Mouse (Mus musculus) CH12.LX (cell line): Measurements from ENCODE around the gene Flna. TPM values are rescaled to one million over a fixed set of nuclear protein-coding genes. Genes with fewer than 3 reads are reported as not detected.

Source experiments
- DNase-seq: peaks from one replicate; pipeline ENCODE4 v3.0.0-alpha.2; 2013; ENCODE audit errors: extremely low read depth
- H3K27ac ChIP-seq: 2 replicates; pipeline ENCODE4 v1.5.1; 2012; ENCODE audit warnings: low read depth, mild to moderate bottlenecking, control low read depth, moderate library complexity; ENCODE audit not compliant: insufficient read depth
- H3K27me3 ChIP-seq: replicated peaks from 2 replicates; pipeline ENCODE3; 2012; ENCODE audit warnings: inconsistent platforms
- H3K36me3 ChIP-seq, 2 experiments: replicated peaks in 1 of 2; 2 replicates each; pipeline versions ENCODE3 to v1.6.1; 2012; ENCODE audit warnings: inconsistent platforms in 1 of 2, low read length in 1 of 2, mild to moderate bottlenecking in 1 of 2, mixed read lengths in 1 of 2, moderate library complexity in 1 of 2; ENCODE audit not compliant: control insufficient read depth in 1 of 2, insufficient read depth in 1 of 2
- H3K4me1 ChIP-seq, 2 experiments: 2 replicates each; pipeline ENCODE4 v1.6.1; 2012; ENCODE audit warnings: inconsistent platforms in 1 of 2, moderate library complexity in 1 of 2; ENCODE audit not compliant: insufficient read depth in 2 of 2, control insufficient read depth in 1 of 2
- H3K4me2 ChIP-seq: 2 replicates; pipeline ENCODE4 v1.6.1; 2012; ENCODE audit warnings: low read depth, mild to moderate bottlenecking, control low read depth; ENCODE audit not compliant: poor library complexity, insufficient read depth, severe bottlenecking
- H3K4me3 ChIP-seq, 3 experiments: fragments of 150-350 bp in 1 of 3; sonication (generic) in 1 of 3; replicated peaks in 1 of 3; 2 replicates each; pipeline versions ENCODE3 to v1.5.1; 2011 to 2012; ENCODE audit warnings: low read depth in 2 of 3, low read length in 2 of 3, mild to moderate bottlenecking in 2 of 3, moderate library complexity in 2 of 3, control low read depth in 1 of 3, improper control_type of control experiment in 1 of 3, inconsistent platforms in 1 of 3, mixed read lengths in 1 of 3; ENCODE audit not compliant: poor library complexity in 1 of 3
- H3K79me2 ChIP-seq: replicated peaks from 2 replicates; pipeline ENCODE4 v1.6.1; 2012; ENCODE audit warnings: mild to moderate bottlenecking, moderate library complexity; ENCODE audit not compliant: control insufficient read depth, poor library complexity, insufficient read depth, severe bottlenecking; ENCODE audit errors: extremely low read depth
- H3K9ac ChIP-seq: 2 replicates; pipeline ENCODE4 v1.6.1; 2012; ENCODE audit warnings: low read depth, mild to moderate bottlenecking, control low read depth, moderate library complexity; ENCODE audit not compliant: insufficient read depth
- H3K9me3 ChIP-seq: replicated peaks from 2 replicates; pipeline ENCODE3; 2012; ENCODE audit warnings: low read length, inconsistent platforms, mixed read lengths
- CHD1 ChIP-seq: IDR thresholded peaks from 2 replicates; pipeline ENCODE4 v1.6.1; 2012; ENCODE audit warnings: low read depth, low read length, improper control_type of control experiment, inconsistent platforms
- CTCF ChIP-seq, 2 experiments: IDR thresholded peaks in 1 of 2; conservative IDR thresholded peaks in 1 of 2; 2 replicates each; pipeline ENCODE4 v1.5.1; 2011 to 2012; ENCODE audit warnings: low read depth in 2 of 2, low read length in 2 of 2, improper control_type of control experiment in 1 of 2, inconsistent platforms in 1 of 2, mild to moderate bottlenecking in 1 of 2, moderate library complexity in 1 of 2
- GABPA ChIP-seq: IDR thresholded peaks from 2 replicates; pipeline ENCODE4 v1.6.1; 2012; ENCODE audit warnings: low read depth, low read length, improper control_type of control experiment, inconsistent platforms; ENCODE audit not compliant: insufficient replicate concordance
- IRF4 ChIP-seq: IDR thresholded peaks from 2 replicates; pipeline ENCODE4 v1.6.1; 2014; ENCODE audit warnings: low read depth, mild to moderate bottlenecking, inconsistent platforms, low read length, improper control_type of control experiment
- JUN ChIP-seq: IDR thresholded peaks from 2 replicates; pipeline ENCODE4 v1.6.1; 2011; ENCODE audit warnings: low read depth, mild to moderate bottlenecking, low read length, improper control_type of control experiment, moderate library complexity; ENCODE audit not compliant: insufficient read depth
- JUND ChIP-seq: conservative IDR thresholded peaks from 2 replicates; pipeline ENCODE4 v1.6.1; 2011; ENCODE audit warnings: low read depth, low read length, improper control_type of control experiment
- KAT2A ChIP-seq: IDR thresholded peaks from 2 replicates; pipeline ENCODE4 v1.6.1; 2012; ENCODE audit warnings: low read length, improper control_type of control experiment, inconsistent platforms; ENCODE audit not compliant: insufficient replicate concordance
- MAFK ChIP-seq: IDR thresholded peaks from 2 replicates; pipeline ENCODE4 v1.6.1; 2011; ENCODE audit warnings: low read length, improper control_type of control experiment; ENCODE audit not compliant: insufficient replicate concordance
- MAX ChIP-seq: IDR thresholded peaks from 2 replicates; pipeline ENCODE4 v1.6.1; 2011; ENCODE audit warnings: low read length, improper control_type of control experiment
- MAZ ChIP-seq: IDR thresholded peaks from 2 replicates; pipeline ENCODE4 v1.6.1; 2012; ENCODE audit warnings: low read depth, mild to moderate bottlenecking, inconsistent platforms, low read length, improper control_type of control experiment, moderate library complexity
- NRF1 ChIP-seq: IDR thresholded peaks from 2 replicates; pipeline ENCODE4 v1.6.1; 2014; ENCODE audit warnings: low read depth, mild to moderate bottlenecking, inconsistent platforms, low read length, improper control_type of control experiment, moderate library complexity
- POLR2AphosphoS2 ChIP-seq: IDR thresholded peaks from 2 replicates; pipeline ENCODE4 v1.6.1; 2011; ENCODE audit warnings: low read depth, low read length, improper control_type of control experiment
- RAD21 ChIP-seq: IDR thresholded peaks from 2 replicates; pipeline ENCODE4 v1.6.1; 2011; ENCODE audit warnings: low read depth, mild to moderate bottlenecking, low read length, improper control_type of control experiment, moderate library complexity
- SIN3A ChIP-seq: IDR thresholded peaks from 2 replicates; pipeline ENCODE4 v1.6.1; 2012; ENCODE audit warnings: low read length, improper control_type of control experiment, inconsistent platforms
- SMC3 ChIP-seq: IDR thresholded peaks from 2 replicates; pipeline ENCODE4 v1.6.1; 2011; ENCODE audit warnings: low read depth, low read length, improper control_type of control experiment
- TCF12 ChIP-seq: IDR thresholded peaks from 2 replicates; pipeline ENCODE4 v1.6.1; 2014; ENCODE audit warnings: low read depth, mild to moderate bottlenecking, inconsistent platforms, low read length, improper control_type of control experiment
- UBTF ChIP-seq: IDR thresholded peaks from 2 replicates; pipeline ENCODE4 v1.6.1; 2012; ENCODE audit warnings: low read depth, mild to moderate bottlenecking, inconsistent platforms, low read length, improper control_type of control experiment, moderate library complexity
- USF1 ChIP-seq: IDR thresholded peaks from 2 replicates; pipeline ENCODE4 v1.6.1; 2014; ENCODE audit warnings: low read depth, mild to moderate bottlenecking, inconsistent platforms, low read length, improper control_type of control experiment
- ZKSCAN1 ChIP-seq: IDR thresholded peaks from 2 replicates; pipeline ENCODE4 v1.6.1; 2012; ENCODE audit warnings: low read depth, inconsistent platforms, low read length, improper control_type of control experiment, borderline replicate concordance
- ZMIZ1 ChIP-seq: IDR thresholded peaks from 2 replicates; pipeline ENCODE4 v1.6.1; 2012; ENCODE audit warnings: low read depth, mild to moderate bottlenecking, inconsistent platforms, low read length, improper control_type of control experiment
- ZNF384 ChIP-seq: IDR thresholded peaks from 2 replicates; pipeline ENCODE4 v1.6.1; 2012; ENCODE audit warnings: low read depth, low read length, improper control_type of control experiment, inconsistent platforms
- dilution Hi-C: fragments of 300-500 bp; cut with MboI; formaldehyde crosslinking; loops from 2 replicates; pipeline ENCODE4 v1.14.3; 2020; ENCODE audit warnings: low sequenced_read_pairs; ENCODE audit not compliant: extremely low pct_unique_long_range_greater_than_20kb, extremely low pct_ligation_motif_present
- in situ Hi-C: fragments of 300-500 bp; cut with MboI; formaldehyde crosslinking; loops from 3 replicates; pipeline ENCODE4 v1.14.3; 2019; ENCODE audit warnings: low sequenced_read_pairs, low pct_ligation_motif_present, low pct_unique_long_range_greater_than_20kb, mixed read lengths
- polyA plus RNA-seq: library from polyadenylated mRNA; unstranded; fragments of >175 nt; gene quantifications from 2 replicates; pipeline ENCODE4 v1.2.1, GENCODE M21; 2012; ENCODE audit warnings: low read depth; ENCODE audit not compliant: insufficient read length
- total RNA-seq, 2 experiments: library from RNA; depleted of rRNA; stranded (reverse); fragments of 300-350 nt in 1 of 2; fragments of >200 nt in 1 of 2; gene quantifications; 2 replicates each; pipeline ENCODE4 v1.2.3; 2012 to 2014

The Flna gene
- total and polyA plus RNA-seq, 3 experiments, result 56.8 to 91.6 (median 78.7) TPM

- peak overlapping the region; percentile 80 for H3K9ac ChIP-seq
These were observed 4.5 kb downstream of the Flna start for GRCm38 (mm10) chrX:74245107-74245506.

GRCm38 (mm10) chrX:74244614-74245083, 5.0 kb downstream of the Flna start:
- Histone ChIP-seq H3K27ac (peak overlapping the region; percentile 53; the same call in 1 of the 2 replicates), H3K9me3 (no peaks in the 10 kb centered on the region), H3K36me3 (peaks cover 31 to 35% of the 10 kb centered on the region in 2 experiments), H3K9ac (peak overlapping the region; percentile 80; the same call in 1 of the 2 replicates), H3K4me1 (peaks cover 4 to 24% of the 10 kb centered on the region in 2 experiments; a peak in 3 of 4 replicates), H3K4me2 (peak overlapping the region; percentile 90), H3K79me2 (peaks cover 13% of the 10 kb centered on the region; the same call in 1 of the 2 replicates)
- peak; percentile 34 for DNase-seq
- in situ Hi-C loops, result loop anchor here (5.0 to 10.0 kb wide), 2 partner anchors 120 to 168 kb away; partner anchors contain the start of gene Opn1mw
- TF ChIP-seq ZNF384 (peak; percentile 53), IRF4 (peak; percentile 67), ZKSCAN1 (no peak)
- TF ChIP-seq, all 38 proteins: peak for 2
- Histone ChIP-seq H3K27me3 (no peaks in the 10 kb centered on the region), H3K4me3 (peak overlapping the region in 2 of 3 experiments; percentile 58 to 88)
- dilution Hi-C loops, result no loop called here

More at GRCm38 (mm10) chrX:74245107-74245506, 4.5 kb downstream of the Flna start:
- in situ Hi-C loops, result loop anchor here (5.0 to 10.0 kb wide), 2 partner anchors 120 to 167 kb away; partner anchors contain the start of gene Opn1mw
- dilution Hi-C loops, result no loop called here
- Histone ChIP-seq H3K4me1 (peaks cover 4 to 24% of the 10 kb centered on the region in 2 experiments; a peak in 3 of 4 replicates), H3K4me2 (peak overlapping the region; percentile 87), H3K79me2 (peaks cover 13% of the 10 kb centered on the region; the same call in 1 of the 2 replicates), H3K4me3 (peak overlapping the region; percentile 58 to 88 (median 61)), H3K9me3 (no peaks in the 10 kb centered on the region), H3K36me3 (peaks cover 26 to 30% of the 10 kb centered on the region in 2 experiments), H3K27me3 (no peaks in the 10 kb centered on the region), H3K27ac (no peak overlapping the region)
- TF ChIP-seq ZMIZ1 (no peak), GABPA (no peak), TCF12 (no peak), CHD1 (no peak), MAFK (no peak), JUND (no peak), KAT2A (no peak), RAD21 (no peak), CTCF (conservative IDR thresholded peaks at IDR 0.05 in 1 of 2, IDR thresholded peaks at IDR 0.05 in 1 of 2; ENCODE audit: low read depth in 2 of 2, low read length in 2 of 2) (no peak), POLR2AphosphoS2 (no peak), SIN3A (no peak), USF1 (no peak), MAZ (no peak), NRF1 (no peak), UBTF (no peak), SMC3 (no peak), JUN (no peak), MAX (no peak)
- DNase-seq, result no peak
